Mouse (Mus musculus) kidney, adult 2 months (tissue): ENCODE measurements around the gene Vtn.

Experiments used
- CTCF ChIP-seq: fragments of 200-500 bp; conservative IDR thresholded peaks from 2 replicates; pipeline ENCODE4 v1.5.1; 2011; ENCODE audit warnings: low read depth, mild to moderate bottlenecking, control low read depth, low read length, moderate library complexity, mixed read lengths; ENCODE audit not compliant: insufficient read depth, insufficient read length
- POLR2A ChIP-seq: fragments of 200-500 bp; IDR thresholded peaks from one replicate; pipeline ENCODE4 v1.6.1; 2011; ENCODE audit warnings: low read depth, low read length, control low read depth

DNA sequence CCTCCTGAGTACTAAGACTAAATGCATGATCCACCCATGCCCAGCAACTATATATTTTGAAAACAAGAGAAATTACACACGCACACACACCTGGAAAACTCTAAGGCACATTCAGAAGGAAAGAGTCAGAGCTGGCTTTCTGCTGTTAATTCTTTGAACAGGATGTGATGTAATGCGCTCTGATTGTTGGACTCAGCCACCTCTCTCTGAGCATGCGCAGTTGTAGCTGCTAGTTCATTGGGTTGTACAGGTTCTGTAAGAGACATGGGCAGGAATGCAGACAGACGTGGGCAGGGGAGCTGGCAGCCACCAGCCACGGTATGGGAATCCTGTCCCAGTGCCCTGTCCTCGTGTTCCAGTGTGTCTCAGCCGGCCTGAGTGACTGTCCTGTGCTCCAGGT, 44.6 kb upstream of the Vtn start:
- TF ChIP-seq POLR2A (no peak), CTCF (no peak)
